Mouse (Mus musculus) layer of hippocampus, postnatal 14 days (tissue): ENCODE measurements at regions not wholly inside any gene's neighbourhood (a gene's known extent, or its start where the extent isn't known, plus 50 kb on each side); places are given as distances from the start of the nearest gene placed in this dataset.

Experiments used
- DNase-seq, 2 experiments: peaks; one replicate each; pipeline ENCODE4 v3.0.0; 2021 to 2022; ENCODE audit warnings: low spot score in 2 of 2, mixed read lengths in 1 of 2

GRCm38 (mm10) chr1:194041393-194042352, 576.3 kb upstream of the Plxna2 start:
- DNase-seq, result peak in 1 of 2 experiments; percentile 8

- no peak for DNase-seq
Measured at GRCm38 (mm10) chr1:194038711-194039110, 579.3 kb upstream of the Plxna2 start.

GRCm38 (mm10) chr1:194034199-194034883, 583.7 kb upstream of the Plxna2 start:
- DNase-seq, result no peak

GRCm38 (mm10) chr1:194032603-194033002, 585.4 kb upstream of the Plxna2 start:
- no peak for DNase-seq

GRCm38 (mm10) chr1:194030651-194031228, 587.3 kb upstream of the Plxna2 start:
- DNase-seq, result peak in 1 of 2 experiments; percentile 54

GRCm38 (mm10) chr1:194026958-194027692, 590.9 kb upstream of the Plxna2 start:
- no peak for DNase-seq

- DNase-seq, result no peak
Measured at GRCm38 (mm10) chr1:194026213-194026612, 591.8 kb upstream of the Plxna2 start.

GRCm38 (mm10) chr1:194019282-194019681, 598.7 kb upstream of the Plxna2 start:
- peak; percentile 71 to 90 for DNase-seq

- DNase-seq, result no peak
Measured at GRCm38 (mm10) chr1:193992226-193992625, 622.1 kb upstream of the Camk1g start.

GRCm38 (mm10) chr1:193989956-193990675, 620.0 kb upstream of the Camk1g start:
- DNase-seq, result peak in 1 of 2 experiments; percentile 30

GRCm38 (mm10) chr1:193988970-193989904, 619.1 kb upstream of the Camk1g start:
- DNase-seq, result no peak

GRCm38 (mm10) chr1:193980571-193980970, 610.5 kb upstream of the Camk1g start:
- DNase-seq, result no peak

- DNase-seq, result no peak
Measured at GRCm38 (mm10) chr1:193971537-193971936, 601.4 kb upstream of the Camk1g start.

- DNase-seq, result peak in 1 of 2 experiments; percentile 26
Measured at GRCm38 (mm10) chr1:193969264-193969908, 599.3 kb upstream of the Camk1g start.

GRCm38 (mm10) chr1:193967957-193968926, 598.1 kb upstream of the Camk1g start:
- DNase-seq, result peak in 1 of 2 experiments; percentile 21

- no peak for DNase-seq
Measured at GRCm38 (mm10) chr1:193966652-193967555, 596.8 kb upstream of the Camk1g start.
